Mouse (Mus musculus) embryonic fibroblast, embryonic 13.5 days (primary cell): ENCODE data around the gene Fcrl1.

ENCODE experiments used
- CTCF ChIP-seq: IDR thresholded peaks from 2 replicates; pipeline ENCODE4 v1.5.1; 2011; ENCODE audit warnings: mild to moderate bottlenecking, control low read depth, low read length, moderate library complexity, borderline replicate concordance; ENCODE audit not compliant: insufficient read depth
- POLR2A ChIP-seq: IDR thresholded peaks from 2 replicates; pipeline ENCODE4 v1.6.1; 2011; ENCODE audit warnings: low read depth, mild to moderate bottlenecking, control low read depth, low read length, moderate library complexity

DNA sequence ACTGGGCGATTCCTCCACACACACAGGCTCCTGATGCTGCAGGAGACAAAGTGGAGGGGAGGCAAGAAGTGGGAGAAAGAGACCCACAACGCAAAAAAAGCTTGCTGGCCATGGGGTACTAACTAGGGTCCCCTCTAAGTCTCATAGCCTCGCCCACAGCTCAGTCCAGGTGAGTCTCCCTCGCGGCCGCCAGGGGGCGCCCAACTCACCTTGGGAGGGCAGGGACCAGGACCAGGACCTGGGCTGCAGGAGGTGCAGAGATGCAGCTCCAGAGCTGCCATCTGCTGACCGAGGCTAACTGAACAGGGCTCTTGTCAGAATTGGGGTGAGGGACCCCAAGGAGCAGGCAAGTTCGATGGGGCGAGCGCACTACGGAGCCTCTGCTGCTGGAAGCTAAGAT, 35.0 kb downstream of the Fcrl1 start:
- peak; percentile 60 for TF ChIP-seq CTCF
- no peak for TF ChIP-seq POLR2A
